Mouse (Mus musculus) lung, embryonic 16.5 days (tissue): Measurements from ENCODE around the gene Cnot6. TPM values are rescaled to one million over a fixed set of nuclear protein-coding genes. Genes with fewer than 3 reads are reported as not detected.

Source experiments
- ATAC-seq: fragments of 200-750 bp; cut with Nextera tagmentation; 2 replicates; pipeline ENCODE4 v1.8.0; 2017; ENCODE audit warnings: low read depth, mild to moderate bottlenecking, moderate library complexity
- H3K27ac ChIP-seq: fragments of 300-500 bp; sonication (generic); 2 replicates; pipeline ENCODE4 v1.5.1; 2014; ENCODE audit warnings: mild to moderate bottlenecking, control low read depth, low read length
- H3K27me3 ChIP-seq: fragments of 300-500 bp; sonication (generic); 2 replicates; pipeline ENCODE4 v1.6.1; 2014; ENCODE audit warnings: low read depth, low read length, mixed read lengths; ENCODE audit not compliant: control insufficient read depth, insufficient read depth
- H3K36me3 ChIP-seq: fragments of 300-500 bp; sonication (generic); 2 replicates; pipeline ENCODE4 v1.6.1; 2014; ENCODE audit warnings: low read length; ENCODE audit not compliant: control insufficient read depth, insufficient read depth
- H3K4me1 ChIP-seq: fragments of 300-500 bp; sonication (generic); replicated peaks from 2 replicates; pipeline ENCODE4 v1.6.1; 2014; ENCODE audit warnings: low read length, mixed read lengths; ENCODE audit not compliant: control insufficient read depth, insufficient read depth
- H3K4me2 ChIP-seq: fragments of 300-500 bp; sonication (generic); 2 replicates; pipeline ENCODE4 v1.6.1; 2014; ENCODE audit warnings: low read depth, low read length, control low read depth
- H3K4me3 ChIP-seq: fragments of 300-500 bp; sonication (generic); 2 replicates; pipeline ENCODE4 v1.5.1; 2014; ENCODE audit warnings: mild to moderate bottlenecking, low read length, control low read depth
- H3K9ac ChIP-seq: fragments of 300-500 bp; sonication (generic); 2 replicates; pipeline ENCODE4 v1.6.1; 2014; ENCODE audit warnings: low read length, control low read depth
- H3K9me3 ChIP-seq: fragments of 300-500 bp; sonication (generic); 2 replicates; pipeline ENCODE4 v1.6.1; 2016; ENCODE audit warnings: low read length; ENCODE audit not compliant: control insufficient read depth
- WGBS: fragments of 180-500 bp; shearing (Covaris S2); extraction: QIAGEN DNeasy Blood & Tissue Kit; methylation state at CpG from one replicate; pipeline ENCODE4 v1.1.7; 2014; 5-methylcytosine and 5-hydroxymethylcytosine counted together
- polyA plus RNA-seq: library from polyadenylated mRNA; unstranded; fragments of >200 nt; fragmentation: Nextera tagmentation; extraction: Ambion mirVana; gene quantifications from 2 replicates; pipeline ENCODE4 v1.2.1, GENCODE M21; 2015

Gene Cnot6
- polyA plus RNA-seq, 1 experiment from 2014 or later: 57.1 TPM

DNA sequence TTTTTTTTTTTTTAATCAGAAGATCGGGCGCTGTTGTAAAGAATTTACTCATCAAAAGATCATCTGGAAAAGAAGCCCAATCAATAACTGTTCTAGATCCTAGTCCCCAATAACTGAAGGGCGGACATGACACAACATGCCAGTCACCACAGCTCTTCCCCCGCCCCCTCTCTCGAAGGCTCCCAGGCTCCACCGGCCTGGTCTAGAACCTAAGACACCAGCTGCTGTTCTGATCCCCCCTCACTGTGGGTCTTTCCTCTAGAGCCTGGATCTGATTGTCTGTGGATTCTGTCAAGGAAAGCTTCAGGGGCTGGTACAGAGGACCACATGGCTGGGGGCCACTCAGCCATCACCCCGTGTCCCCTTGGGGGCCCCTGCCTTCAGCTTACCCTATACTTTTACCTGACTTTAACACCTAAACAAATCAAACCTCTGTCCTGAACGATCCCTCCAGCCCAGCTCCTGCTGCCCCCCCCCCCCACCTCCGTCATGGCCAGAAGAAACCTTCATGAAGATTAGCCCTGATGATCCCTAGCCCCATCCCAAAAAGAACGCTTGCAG, 60.7 kb downstream of the Cnot6 start:
- H3K4me3 ChIP-seq: no peak overlapping the region
- H3K9me3 ChIP-seq: no peaks in the 10 kb centered on the region
- no peak overlapping the region for H3K9ac ChIP-seq
- 81% methylated on average over 10 of the region's 10 CpGs for WGBS
- no peak overlapping the region for H3K27ac ChIP-seq
- no peak for ATAC-seq
- no peak overlapping the region for H3K4me2 ChIP-seq
- peaks cover 3% of the 10 kb centered on the region; the same call in 1 of the 2 replicates for H3K4me1 ChIP-seq
- H3K36me3 ChIP-seq: no peaks in the 10 kb centered on the region
- no peaks in the 10 kb centered on the region for H3K27me3 ChIP-seq

DNA sequence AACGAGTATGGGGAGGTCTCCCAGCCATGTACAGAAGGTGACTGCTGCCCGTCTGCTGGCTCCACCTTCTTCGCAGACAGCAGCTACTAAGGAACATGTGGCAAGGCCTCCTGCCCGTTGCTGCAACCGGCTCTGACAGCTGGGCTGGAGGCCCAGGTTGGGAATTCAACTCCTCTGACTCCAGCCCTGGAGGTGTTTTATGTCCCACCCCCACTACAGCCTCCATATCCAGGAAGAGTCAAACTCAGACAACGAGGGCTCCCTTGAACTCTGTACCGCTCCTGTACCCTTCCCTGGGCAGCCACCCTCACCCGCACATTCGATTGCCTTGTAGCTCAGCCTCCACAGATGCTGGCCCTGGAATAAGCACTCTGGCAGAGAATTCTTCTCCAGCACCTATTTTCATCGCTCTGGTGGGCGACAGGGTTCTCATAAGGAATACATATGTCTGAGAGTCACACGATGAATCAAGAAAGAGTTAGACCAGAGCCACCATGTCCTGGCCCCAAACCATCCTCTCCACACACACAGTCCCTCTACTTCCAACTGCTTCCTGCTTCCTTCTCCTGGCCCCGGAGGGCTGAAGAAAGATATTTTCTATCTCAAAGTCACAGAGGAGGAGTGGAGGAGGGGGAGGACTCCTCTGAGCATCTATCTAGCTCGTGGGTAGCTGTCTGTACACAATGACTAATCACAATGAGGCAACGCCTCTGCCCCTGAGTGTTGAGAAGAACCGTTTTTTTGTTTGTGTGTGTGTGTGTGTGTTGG, 61.3 kb downstream of the Cnot6 start:
- Histone ChIP-seq H3K9ac (no peak overlapping the region), H3K4me3 (no peak overlapping the region), H3K4me1 (peaks cover 3% of the 10 kb centered on the region; the same call in 1 of the 2 replicates), H3K9me3 (no peaks in the 10 kb centered on the region), H3K27me3 (no peaks in the 10 kb centered on the region), H3K4me2 (no peak overlapping the region), H3K36me3 (no peaks in the 10 kb centered on the region), H3K27ac (no peak overlapping the region)
- WGBS: 55% methylated on average over 16 of the region's 16 CpGs
- no peak for ATAC-seq

DNA sequence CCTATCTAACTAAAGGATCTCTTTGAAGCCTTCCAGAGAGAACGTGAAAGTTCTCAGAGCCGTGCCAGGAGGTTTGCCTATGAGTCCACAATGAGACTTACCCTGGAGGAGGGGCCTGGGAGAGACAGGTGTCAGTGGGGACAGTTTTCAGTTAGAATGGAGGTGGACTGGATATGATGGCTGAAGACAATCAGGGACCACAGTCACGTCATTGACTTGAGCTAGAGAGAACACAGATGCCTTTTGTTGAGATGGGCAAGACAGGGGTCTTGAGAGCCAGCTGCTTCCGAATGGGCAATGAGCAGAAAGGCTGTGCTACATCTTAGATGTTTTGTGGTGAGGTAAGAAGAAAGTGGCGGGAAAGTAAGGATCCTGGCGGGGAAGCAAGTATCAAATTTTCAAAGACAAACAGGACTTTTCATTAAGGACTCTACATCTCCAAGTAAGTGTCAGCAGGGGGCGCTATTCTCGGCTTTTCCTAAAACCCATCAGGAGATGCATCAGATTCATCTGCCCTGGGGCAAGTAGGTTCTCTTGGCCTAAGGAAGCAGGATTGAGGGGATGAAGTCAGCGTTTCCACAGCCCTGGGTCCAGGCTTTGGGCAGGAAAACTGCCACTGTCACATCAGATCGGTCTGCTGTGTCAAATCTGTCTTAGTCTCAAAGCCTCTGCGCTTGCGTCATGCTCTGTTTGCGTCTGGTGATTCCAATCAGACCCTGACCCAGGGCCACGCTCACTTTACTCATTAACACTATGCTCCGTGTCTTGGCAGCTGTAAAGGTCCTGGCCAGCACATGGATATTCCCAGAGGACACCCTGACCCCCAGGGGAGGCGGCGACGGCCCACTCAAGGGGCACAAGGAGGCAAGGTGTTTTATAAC, 62.2 kb downstream of the Cnot6 start:
- Histone ChIP-seq H3K4me2 (no peak overlapping the region), H3K4me3 (no peak overlapping the region), H3K9me3 (no peaks in the 10 kb centered on the region), H3K4me1 (peaks cover 3% of the 10 kb centered on the region; the same call in 1 of the 2 replicates), H3K36me3 (no peaks in the 10 kb centered on the region), H3K9ac (no peak overlapping the region), H3K27me3 (no peaks in the 10 kb centered on the region), H3K27ac (no peak overlapping the region)
- WGBS: 49% methylated on average over 18 of the region's 18 CpGs
- ATAC-seq: no peak

DNA sequence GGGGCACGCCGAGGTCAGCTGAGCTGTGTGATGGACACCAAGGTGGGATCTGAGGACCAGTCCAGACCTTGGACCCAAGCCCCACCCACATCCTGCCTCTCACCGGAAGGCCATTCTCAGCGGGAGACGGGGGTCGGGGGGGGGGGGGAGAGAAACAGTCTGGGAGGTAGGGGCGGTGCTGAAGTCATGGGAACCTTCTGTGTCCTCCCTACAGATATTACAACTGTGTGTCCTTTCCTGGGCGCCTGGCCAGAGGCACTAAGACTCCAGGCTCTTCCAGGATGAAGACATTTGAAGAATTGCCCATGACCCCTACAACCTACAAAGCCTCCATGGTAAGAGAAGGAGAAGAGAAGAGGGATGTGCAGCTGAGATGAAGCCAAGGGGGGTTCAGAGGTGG, 66.8 kb downstream of the Cnot6 start:
- Histone ChIP-seq H3K27ac (no peak overlapping the region), H3K4me2 (no peak overlapping the region), H3K27me3 (no peaks in the 10 kb centered on the region), H3K36me3 (no peaks in the 10 kb centered on the region), H3K9ac (no peak overlapping the region), H3K9me3 (no peaks in the 10 kb centered on the region), H3K4me3 (no peak overlapping the region), H3K4me1 (no peaks in the 10 kb centered on the region)
- 52% methylated on average over 7 of the region's 8 CpGs for WGBS
- ATAC-seq: no peak

DNA sequence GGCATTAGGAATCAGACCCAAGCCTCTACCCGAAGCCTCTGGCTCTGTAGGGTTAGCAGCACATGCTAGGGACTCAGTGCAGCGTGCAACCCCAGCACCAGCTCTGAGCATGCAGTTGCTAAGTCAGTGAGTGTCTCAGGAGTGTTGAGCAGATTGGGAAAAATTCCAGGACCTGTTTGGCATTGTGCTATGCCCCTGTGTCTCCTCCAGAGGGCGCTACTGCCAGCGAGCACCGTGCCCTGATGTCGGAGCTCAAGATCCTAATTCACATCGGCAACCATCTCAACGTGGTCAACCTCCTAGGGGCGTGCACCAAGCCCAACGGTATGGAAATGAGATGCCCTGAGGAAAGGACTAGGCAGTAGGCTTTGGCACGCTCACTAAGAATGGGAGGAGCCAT, 76.1 kb downstream of the Cnot6 start:
- 8% methylated on average over 11 of the region's 11 CpGs for WGBS
- H3K9ac ChIP-seq: no peak overlapping the region
- no peak overlapping the region for H3K27ac ChIP-seq
- H3K9me3 ChIP-seq: no peaks in the 10 kb centered on the region
- no peaks in the 10 kb centered on the region for H3K36me3 ChIP-seq
- H3K27me3 ChIP-seq: peaks cover 44% of the 10 kb centered on the region
- ATAC-seq: no peak; the same call in 1 of the 2 replicates
- H3K4me2 ChIP-seq: no peak overlapping the region
- no peaks in the 10 kb centered on the region for H3K4me1 ChIP-seq
- H3K4me3 ChIP-seq: no peak overlapping the region

DNA sequence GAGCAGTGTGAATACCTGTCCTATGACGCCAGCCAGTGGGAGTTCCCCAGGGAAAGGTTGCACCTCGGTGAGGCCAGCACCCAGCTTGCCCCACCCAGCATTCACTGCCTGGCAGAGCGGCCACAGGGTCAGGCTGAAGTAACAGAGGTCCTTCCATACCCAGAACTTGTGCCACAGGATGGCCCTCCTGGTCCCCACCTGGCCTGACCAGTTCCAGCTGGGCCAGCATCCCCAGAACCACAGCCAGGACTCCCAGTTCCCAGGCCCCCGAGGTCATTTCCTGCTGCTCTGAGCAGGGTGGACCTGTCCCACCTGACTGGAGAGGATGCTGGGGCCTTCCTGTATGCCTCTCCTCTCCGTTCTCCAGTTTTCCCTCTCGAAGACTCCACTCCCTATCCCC, 76.9 kb downstream of the Cnot6 start:
- WGBS: 61% methylated on average over 6 of the region's 6 CpGs

DNA sequence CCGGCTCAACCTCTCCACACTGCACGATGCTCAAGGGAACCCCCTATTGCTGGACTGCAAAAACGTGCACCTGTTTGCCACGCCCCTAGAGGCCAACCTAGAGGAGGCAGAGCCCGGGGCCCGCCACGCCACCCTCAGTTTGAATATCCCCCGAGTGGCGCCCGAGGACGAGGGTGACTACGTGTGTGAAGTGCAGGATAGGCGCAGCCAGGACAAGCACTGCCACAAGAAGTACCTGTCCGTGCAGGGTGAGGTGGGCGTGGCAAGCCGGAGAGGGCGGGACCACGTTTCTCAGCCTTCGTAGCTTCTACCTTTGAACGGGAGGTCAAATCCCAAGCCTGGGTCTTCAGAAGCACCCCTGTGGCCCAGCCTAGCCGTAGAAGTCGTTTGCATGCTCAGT, 78.4 kb downstream of the Cnot6 start:
- H3K36me3 ChIP-seq: no peaks in the 10 kb centered on the region
- H3K9me3 ChIP-seq: no peaks in the 10 kb centered on the region
- H3K27me3 ChIP-seq: peaks cover 44% of the 10 kb centered on the region
- H3K4me3 ChIP-seq: peak overlapping the region; percentile 17
- no peak overlapping the region for H3K9ac ChIP-seq
- H3K4me2 ChIP-seq: peak overlapping the region; percentile 56
- H3K27ac ChIP-seq: no peak overlapping the region
- H3K4me1 ChIP-seq: no peaks in the 10 kb centered on the region
- 13% methylated on average over 22 of the region's 22 CpGs for WGBS
- peak; percentile 46 for ATAC-seq

More for the DNA sequence above, 76.9 kb downstream of the Cnot6 start:
- Histone ChIP-seq H3K4me3 (no peak overlapping the region), H3K4me2 (no peak overlapping the region), H3K9ac (no peak overlapping the region), H3K27me3 (peaks cover 44% of the 10 kb centered on the region), H3K36me3 (no peaks in the 10 kb centered on the region), H3K4me1 (no peaks in the 10 kb centered on the region), H3K9me3 (no peaks in the 10 kb centered on the region), H3K27ac (no peak overlapping the region)
- no peak; the same call in 1 of the 2 replicates for ATAC-seq

DNA sequence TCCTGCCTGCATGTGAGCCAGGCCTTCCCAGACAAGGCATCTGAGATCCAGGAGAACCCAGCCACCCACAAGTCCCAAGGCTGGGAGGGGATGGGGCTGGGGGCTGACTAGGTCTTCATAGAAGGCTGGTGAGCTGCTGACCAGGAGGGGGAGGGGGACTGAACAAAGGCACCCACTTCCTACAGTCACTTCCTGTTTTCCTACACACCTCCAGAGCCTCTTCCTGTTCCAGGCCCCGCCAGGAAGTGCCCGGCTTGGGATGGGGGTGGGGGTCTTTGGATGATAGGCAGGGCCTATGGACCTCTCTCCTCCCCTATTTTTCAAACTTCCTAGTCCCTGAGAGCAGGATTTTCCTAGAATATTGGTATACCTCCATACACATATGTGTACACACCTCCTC, 80.3 kb downstream of the Cnot6 start:
- Histone ChIP-seq H3K4me3 (no peak overlapping the region), H3K36me3 (no peaks in the 10 kb centered on the region), H3K9me3 (no peaks in the 10 kb centered on the region), H3K27me3 (peaks cover 44% of the 10 kb centered on the region), H3K27ac (peak overlapping the region; percentile 55), H3K4me1 (no peaks in the 10 kb centered on the region), H3K4me2 (no peak overlapping the region), H3K9ac (no peak overlapping the region)
- WGBS: 44% methylated on average over 2 of the region's 2 CpGs
- ATAC-seq: peak; percentile 53

DNA sequence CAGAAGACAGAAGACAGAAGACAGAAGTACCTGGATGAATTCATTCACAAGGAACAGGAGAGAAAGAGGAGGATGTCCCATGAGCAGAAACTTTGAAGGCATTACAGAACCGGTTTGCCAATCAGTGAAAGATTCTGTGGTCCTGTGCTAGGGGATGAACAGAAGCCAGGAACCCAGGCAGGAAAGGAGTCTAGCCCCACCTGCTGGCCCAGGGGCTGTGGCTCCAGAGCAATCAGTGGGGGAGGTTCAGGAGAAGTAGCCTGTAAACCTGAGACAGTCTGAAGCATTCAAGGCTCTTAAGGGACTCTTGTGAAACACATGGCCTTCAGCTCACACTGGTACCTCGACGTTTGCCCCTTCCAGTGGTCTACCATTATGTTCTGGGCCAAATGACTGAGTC, 81.4 kb downstream of the Cnot6 start:
- Histone ChIP-seq H3K4me3 (no peak overlapping the region), H3K27ac (peak overlapping the region; percentile 52; the same call in 1 of the 2 replicates), H3K4me2 (no peak overlapping the region), H3K9ac (no peak overlapping the region), H3K27me3 (peaks cover 34% of the 10 kb centered on the region), H3K4me1 (no peaks in the 10 kb centered on the region), H3K9me3 (no peaks in the 10 kb centered on the region), H3K36me3 (no peaks in the 10 kb centered on the region)
- no peak for ATAC-seq
- 17% methylated on average over 3 of the region's 3 CpGs for WGBS
